Mouse (Mus musculus): Measurements from ENCODE around the gene Ntf3.

DNA sequence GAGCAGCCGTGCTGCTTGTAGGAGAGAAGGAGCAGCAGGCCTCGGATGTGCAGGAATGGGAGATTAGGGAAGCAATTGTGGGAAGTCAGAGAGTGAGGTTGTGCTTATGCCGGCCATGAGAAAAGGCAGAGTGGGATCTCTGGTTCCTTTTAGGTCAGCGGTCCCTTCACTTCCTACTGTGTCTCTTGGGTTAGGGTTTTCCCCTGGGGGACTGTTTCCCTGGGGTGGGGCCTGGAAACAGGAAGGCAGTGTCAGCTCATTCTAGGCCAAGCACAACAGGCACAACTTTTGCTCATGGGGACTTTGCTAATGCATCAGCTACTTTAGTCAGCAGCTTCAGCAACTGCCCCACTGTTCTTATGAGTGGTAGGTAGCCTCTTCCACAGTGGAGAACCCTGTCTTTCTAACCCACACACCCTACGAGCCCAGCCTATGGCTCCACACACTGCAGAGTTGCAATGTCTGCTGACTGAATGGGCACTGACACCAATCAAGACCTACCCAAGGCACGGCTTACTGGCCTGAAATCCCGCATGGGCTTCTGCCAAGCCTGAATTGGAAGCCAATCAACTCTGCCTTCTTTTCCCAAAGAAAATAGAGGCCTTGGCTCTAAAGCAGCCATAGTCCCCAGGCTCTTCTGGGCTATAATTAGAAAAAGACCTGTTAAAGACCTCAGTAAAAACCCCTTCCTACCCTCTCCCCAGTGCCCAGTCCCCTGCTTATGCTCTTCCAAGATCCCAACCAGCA, 60.5 kb downstream of the Ntf3 start:
- TF ChIP-seq CTCF (IDR thresholded peaks at IDR 0.05), result no peak
- TF ChIP-seq EP300 (IDR thresholded peaks at IDR 0.05), result no peak

Data from lung, postnatal 0 days (tissue).